Comparison of ENCODE assay signal across 8 mouse cellular contexts in genomic region chr8:111732004-111732403, GRCm38 (mm10). TPM values are rescaled to one million over a fixed set of nuclear protein-coding genes. Genes with fewer than 3 reads are reported as not detected.
DNase-seq lines count a peak whose midpoint lies in the region; ATAC-seq and TF ChIP-seq lines count a peak whose summit lies in the region.

No protein-coding gene starts in this region.

- no peaks in the 10 kb centered on the region for H3K27me3 ChIP-seq in E14TG2a.4 (ENCODE audit: insufficient read depth, low read length)
- H3K27me3 ChIP-seq in forebrain, embryonic 11.5 days (ENCODE audit: control insufficient read depth, insufficient read depth, low read length) = no peaks in the 10 kb centered on the region
- no peaks in the 10 kb centered on the region for H3K27me3 ChIP-seq in heart, embryonic 16.5 days (ENCODE audit: control insufficient read depth, insufficient read depth, low read length)
- peaks cover 96% of the 10 kb centered on the region for H3K27me3 ChIP-seq in liver, embryonic 13.5 days
- no peaks in the 10 kb centered on the region for H3K27me3 ChIP-seq in stomach, embryonic 15.5 days (replicated peaks)

- under 1% methylated on average over 16 of the region's 41 CpGs for WGBS in forebrain, embryonic 11.5 days
- WGBS in heart, embryonic 16.5 days = under 1% methylated on average over 34 of the region's 41 CpGs
- under 1% methylated on average over 26 of the region's 41 CpGs for WGBS in liver, embryonic 13.5 days (ENCODE audit: insufficient replicate concordance)
- under 1% methylated on average over 25 of the region's 41 CpGs for WGBS in stomach, embryonic 15.5 days

- peaks cover 89% of the 10 kb centered on the region for H3K4me1 ChIP-seq in E14TG2a.4 (replicated peaks; ENCODE audit: low read depth, low read length)
- peaks cover 48% of the 10 kb centered on the region for H3K4me1 ChIP-seq in forebrain, embryonic 11.5 days (replicated peaks; ENCODE audit: control insufficient read depth, insufficient read depth, low read length)
- peaks cover 92% of the 10 kb centered on the region for H3K4me1 ChIP-seq in heart, embryonic 16.5 days (ENCODE audit: control insufficient read depth, insufficient read depth, low read length)
- H3K4me1 ChIP-seq in liver, embryonic 13.5 days (replicated peaks) = peaks cover 86% of the 10 kb centered on the region
- peaks cover 86% of the 10 kb centered on the region for H3K4me1 ChIP-seq in stomach, embryonic 15.5 days

- no peaks in the 10 kb centered on the region for H3K9me3 ChIP-seq in E14TG2a.4 (ENCODE audit: low read length)
- H3K9me3 ChIP-seq in forebrain, embryonic 11.5 days (ENCODE audit: control insufficient read depth, low read length) = no peaks in the 10 kb centered on the region
- no peaks in the 10 kb centered on the region for H3K9me3 ChIP-seq in heart, embryonic 16.5 days (replicated peaks; ENCODE audit: control insufficient read depth, low read length)
- H3K9me3 ChIP-seq in liver, embryonic 13.5 days (replicated peaks) = no peaks in the 10 kb centered on the region
- no peaks in the 10 kb centered on the region for H3K9me3 ChIP-seq in stomach, embryonic 15.5 days

- peak overlapping the region; percentile 90 for H3K4me3 ChIP-seq in E14TG2a.4 (replicated peaks; ENCODE audit: low read length)
- peak overlapping the region; percentile 74 for H3K4me3 ChIP-seq in forebrain, embryonic 11.5 days (ENCODE audit: low read depth, low read length)
- peak overlapping the region; percentile 85 for H3K4me3 ChIP-seq in heart, embryonic 16.5 days (ENCODE audit: low read length)
- peak overlapping the region; percentile 67 for H3K4me3 ChIP-seq in liver, embryonic 13.5 days (replicated peaks)
- peak overlapping the region; percentile 74 for H3K4me3 ChIP-seq in stomach, embryonic 15.5 days (replicated peaks)

- H3K36me3 ChIP-seq in E14TG2a.4 (ENCODE audit: insufficient read depth, low read length) = peaks cover 48% of the 10 kb centered on the region
- no peaks in the 10 kb centered on the region for H3K36me3 ChIP-seq in forebrain, embryonic 11.5 days (ENCODE audit: control insufficient read depth, insufficient read depth, low read length)
- no peaks in the 10 kb centered on the region for H3K36me3 ChIP-seq in heart, embryonic 16.5 days (ENCODE audit: control insufficient read depth, insufficient read depth)
- H3K36me3 ChIP-seq in liver, embryonic 13.5 days = no peaks in the 10 kb centered on the region
- H3K36me3 ChIP-seq in stomach, embryonic 15.5 days = no peaks in the 10 kb centered on the region

- no peak for TF ChIP-seq CTCF in E14TG2a.4 (conservative IDR thresholded peaks at IDR 0.05; ENCODE audit: low read length)

- peak; percentile 78 for DNase-seq in c-Kit-positive CD71-positive TER-119-positive erythroid progenitor cells, embryonic 14.5 days (ENCODE audit: low spot score)
- DNase-seq in forebrain, embryonic 11.5 days (ENCODE audit: low spot score) = peak; percentile 98
- peak; percentile 99 for DNase-seq in kidney, postnatal 25 days
- DNase-seq in liver, embryonic 13.5 days = peak; percentile 95
- peak; percentile 97 for DNase-seq in neural tube, embryonic 10.5 days (ENCODE audit: extremely low spot score, low spot score)

- ATAC-seq in forebrain, embryonic 11.5 days (replicated peaks; ENCODE audit: low FRiP score) = peak; percentile 95
- peak; percentile 89 for ATAC-seq in heart, embryonic 16.5 days (replicated peaks; ENCODE audit: extremely low read depth, insufficient read depth, low FRiP score)
- peak; percentile 90 for ATAC-seq in liver, embryonic 13.5 days (ENCODE audit: low read depth)
- ATAC-seq in stomach, embryonic 15.5 days (ENCODE audit: insufficient read depth, low FRiP score, low read depth) = peak; percentile 90

- peak overlapping the region; percentile 81 for H3K9ac ChIP-seq in forebrain, embryonic 11.5 days (ENCODE audit: low read length)
- H3K9ac ChIP-seq in heart, embryonic 16.5 days (ENCODE audit: low read length) = peak overlapping the region; percentile 93
- peak overlapping the region; percentile 74 for H3K9ac ChIP-seq in liver, embryonic 13.5 days
- peak overlapping the region; percentile 75 for H3K9ac ChIP-seq in stomach, embryonic 15.5 days

- H3K4me2 ChIP-seq in forebrain, embryonic 11.5 days (ENCODE audit: low read depth, low read length, severe bottlenecking) = peak overlapping the region; percentile 94
- H3K4me2 ChIP-seq in heart, embryonic 16.5 days (ENCODE audit: low read depth, low read length) = peak overlapping the region; percentile 91
- peak overlapping the region; percentile 88 for H3K4me2 ChIP-seq in liver, embryonic 13.5 days
- peak overlapping the region; percentile 81 for H3K4me2 ChIP-seq in stomach, embryonic 15.5 days

- peak overlapping the region; percentile 59 for H3K27ac ChIP-seq in forebrain, embryonic 11.5 days (ENCODE audit: low read depth, low read length)
- peak overlapping the region; percentile 97 for H3K27ac ChIP-seq in heart, embryonic 16.5 days (ENCODE audit: low read length)
- H3K27ac ChIP-seq in liver, embryonic 13.5 days = peak overlapping the region; percentile 60
- H3K27ac ChIP-seq in stomach, embryonic 15.5 days = peak overlapping the region; percentile 92

RNA-seq across cellular contexts. Expression of gene Bcar1, which starts 11.6 kb away (rescaled TPM):
- 60.1 and 60.8 TPM in 2 replicates for polyA plus RNA-seq in forebrain, embryonic 11.5 days (2014; fragmentation: Nextera tagmentation; extraction: Ambion mirVana)
- polyA plus RNA-seq in heart, embryonic 16.5 days (2015; fragmentation: Nextera tagmentation; extraction: Ambion mirVana) = 39.8 and 46.7 TPM in 2 replicates
- polyA plus RNA-seq in liver, embryonic 13.5 days (2015; fragmentation: Nextera tagmentation; extraction: Ambion mirVana) = 5.6 and 6.3 TPM in 2 replicates
- polyA plus RNA-seq in stomach, embryonic 15.5 days (2015; fragmentation: Nextera tagmentation; extraction: Ambion mirVana) = 38.7 and 39.7 TPM in 2 replicates

RNA-seq across cellular contexts. Expression of gene Ctrb1, which starts 41.2 kb away (rescaled TPM):
- polyA plus RNA-seq in forebrain, embryonic 11.5 days (2014; fragmentation: Nextera tagmentation; extraction: Ambion mirVana) = not detected in 2 replicates
- polyA plus RNA-seq in heart, embryonic 16.5 days (2015; fragmentation: Nextera tagmentation; extraction: Ambion mirVana) = 0.17 and 2.1 TPM in 2 replicates
- 1.5 and 2.9 TPM in 2 replicates for polyA plus RNA-seq in liver, embryonic 13.5 days (2015; fragmentation: Nextera tagmentation; extraction: Ambion mirVana)
- 3,283 and 4,119 TPM in 2 replicates for polyA plus RNA-seq in stomach, embryonic 15.5 days (2015; fragmentation: Nextera tagmentation; extraction: Ambion mirVana)

Comparison
In these comparisons a context has a peak if more than half of its experiments do, and no peak if none do; other contexts are left out.
1. Peak in every context shown above with its lines: DNase-seq, ATAC-seq, H3K4me3 ChIP-seq and H3K27ac ChIP-seq.
2. RNA of gene Ctrb1, which starts 41.2 kb away (polyA plus RNA-seq): 3,283 to 4,119 TPM in stomach, embryonic 15.5 days; 0.17 to 2.1 TPM in heart, embryonic 16.5 days, 1.5 to 2.9 TPM in liver, embryonic 13.5 days and not detected in forebrain, embryonic 11.5 days; every median in the first group is over 100 times any median in the second.